Mouse (Mus musculus) ES-E14 (cell line): ENCODE data around the gene Pld1. TPM values are rescaled to one million over a fixed set of nuclear protein-coding genes. Genes with fewer than 3 reads are reported as not detected.

Experiments used
- DNase-seq: peaks from one replicate; pipeline ENCODE4 v3.0.0-alpha.2; 2013; ENCODE audit warnings: low read depth, low spot score
- H3K27ac ChIP-seq: 2 replicates; pipeline ENCODE4 v1.5.1; 2012; ENCODE audit warnings: low read depth, mild to moderate bottlenecking, low read length, moderate library complexity, mixed read lengths; ENCODE audit not compliant: poor library complexity, insufficient read depth, severe bottlenecking
- H3K36me3 ChIP-seq: 2 replicates; pipeline ENCODE4 v1.6.1; 2012; ENCODE audit warnings: mild to moderate bottlenecking, low read length, moderate library complexity, mixed read lengths; ENCODE audit not compliant: control insufficient read depth, poor library complexity, insufficient read depth, severe bottlenecking
- H3K4me1 ChIP-seq, 2 experiments: fragments of 150-350 bp in 1 of 2; sonication (generic) in 1 of 2; 2 replicates each; pipeline ENCODE4 v1.6.1; 2012; ENCODE audit warnings: low read length in 2 of 2, mild to moderate bottlenecking in 1 of 2, mixed read lengths in 1 of 2; ENCODE audit not compliant: control insufficient read depth in 2 of 2, insufficient read depth in 2 of 2, poor library complexity in 1 of 2
- H3K4me3 ChIP-seq, 2 experiments: fragments of 150-350 bp in 1 of 2; sonication (generic) in 1 of 2; 2 replicates each; pipeline ENCODE4 v1.5.1; 2012; ENCODE audit warnings: low read length in 2 of 2, low read depth in 1 of 2, mild to moderate bottlenecking in 1 of 2, mixed read lengths in 1 of 2; ENCODE audit not compliant: insufficient read depth in 1 of 2, poor library complexity in 1 of 2, severe bottlenecking in 1 of 2
- H3K9ac ChIP-seq: 2 replicates; pipeline ENCODE4 v1.6.1; 2012; ENCODE audit warnings: low read depth, mild to moderate bottlenecking, low read length, mixed read lengths; ENCODE audit not compliant: poor library complexity, insufficient read depth, severe bottlenecking
- H3K9me3 ChIP-seq: fragments of 150-350 bp; sonication (generic); 2 replicates; pipeline ENCODE4 v1.6.1; 2012; ENCODE audit warnings: low read depth, mild to moderate bottlenecking, low read length; ENCODE audit not compliant: control insufficient read depth, insufficient read depth
- CHD2 ChIP-seq: IDR thresholded peaks from 2 replicates; pipeline ENCODE4 v1.6.1; 2014; ENCODE audit warnings: mild to moderate bottlenecking, low read depth, low read length, inconsistent platforms
- HCFC1 ChIP-seq: IDR thresholded peaks from 2 replicates; pipeline ENCODE4 v1.6.1; 2012; ENCODE audit warnings: low read length, inconsistent platforms, borderline replicate concordance; ENCODE audit not compliant: insufficient read depth
- MAFK ChIP-seq: IDR thresholded peaks from 2 replicates; pipeline ENCODE4 v1.6.1; 2014; ENCODE audit warnings: mild to moderate bottlenecking, low read depth, low read length, inconsistent platforms; ENCODE audit not compliant: insufficient read depth
- ZC3H11A ChIP-seq: IDR thresholded peaks from 2 replicates; pipeline ENCODE4 v1.6.1; 2012; ENCODE audit warnings: low read depth, mild to moderate bottlenecking, inconsistent platforms, low read length, borderline replicate concordance
- ZNF384 ChIP-seq: IDR thresholded peaks from 2 replicates; pipeline ENCODE4 v1.6.1; 2012; ENCODE audit warnings: low read depth, low read length, inconsistent platforms
- in situ Hi-C, 2 experiments: fragments of 600-800 bp; cut with MboI; formaldehyde crosslinking; loops; one replicate each; pipeline ENCODE4 v1.15.1; 2025; ENCODE audit warnings: low sequenced_read_pairs in 2 of 2, inconsistent platforms in 1 of 2; ENCODE audit not compliant: unreplicated experiment in 2 of 2
- total RNA-seq: library from RNA; depleted of rRNA; stranded (reverse); fragments of 300-350 nt; gene quantifications from 2 replicates; pipeline ENCODE4 v1.2.3, GENCODE M21; 2012; rRNA removed

Pld1 gene
- total RNA-seq, 1 experiment: 4.8 TPM

- peaks cover 3 to 4% of the 10 kb centered on the region in 2 experiments; a peak in 1 of 4 replicates for H3K4me1 ChIP-seq
- in situ Hi-C loops: loop anchor here (25.0 kb wide), 2 partner anchors 366 to 566 kb away; no protein-coding TSS in a partner anchor
- no peaks in the 10 kb centered on the region for H3K9me3 ChIP-seq
- H3K36me3 ChIP-seq: no peaks in the 10 kb centered on the region
- H3K4me3 ChIP-seq: no peak overlapping the region
- no peak for TF ChIP-seq MAFK
- TF ChIP-seq HCFC1: no peak
- TF ChIP-seq CHD2: no peak
- TF ChIP-seq ZC3H11A: no peak
- TF ChIP-seq ZNF384: no peak
- no peak for DNase-seq
- no peak overlapping the region for H3K9ac ChIP-seq
- H3K27ac ChIP-seq: no peak overlapping the region
These were observed 232.6 kb downstream of the Pld1 start for GRCm38 (mm10) chr3:28170911-28171618.

- no peak overlapping the region for H3K4me3 ChIP-seq
- no peak overlapping the region for H3K27ac ChIP-seq
- in situ Hi-C loops: no loop called here
- H3K9me3 ChIP-seq: no peaks in the 10 kb centered on the region
- H3K9ac ChIP-seq: no peak overlapping the region
- no peak for TF ChIP-seq ZC3H11A
- TF ChIP-seq ZNF384: no peak
- TF ChIP-seq MAFK: no peak
- no peak for TF ChIP-seq HCFC1
- no peak for TF ChIP-seq CHD2
- H3K4me1 ChIP-seq: no peaks in the 10 kb centered on the region; a peak in 1 of 4 replicates
- no peaks in the 10 kb centered on the region for H3K36me3 ChIP-seq
- peak; percentile 30 for DNase-seq
These were observed 237.8 kb downstream of the Pld1 start for GRCm38 (mm10) chr3:28175997-28176967.

GRCm38 (mm10) chr3:28178333-28178732, 239.8 kb downstream of the Pld1 start:
- Histone ChIP-seq H3K9ac (no peak overlapping the region), H3K4me1 (no peaks in the 10 kb centered on the region; a peak in 1 of 4 replicates), H3K4me3 (no peak overlapping the region), H3K36me3 (no peaks in the 10 kb centered on the region), H3K27ac (no peak overlapping the region), H3K9me3 (no peaks in the 10 kb centered on the region)
- in situ Hi-C loops: no loop called here
- TF ChIP-seq ZNF384 (no peak), CHD2 (no peak), HCFC1 (no peak), ZC3H11A (no peak), MAFK (no peak)
- no peak for DNase-seq

Other genes starting within 250 kb of the Pld1 start
- gene Fndc3b, start 227.4 kb upstream of the Pld1 start, total RNA-seq: 9.7 and 16.6 TPM in 2 replicates
- not detected in 2 replicates for gene Tmem212, start 42.3 kb upstream of the Pld1 start, total RNA-seq